Mouse (Mus musculus): ENCODE results near the gene Adm. TPM values are rescaled to one million over a fixed set of nuclear protein-coding genes. Genes with fewer than 3 reads are reported as not detected.
A peak's percentile ranks its signal among the peaks of the same experiment; 100 is the strongest.
"Not testable (repeated sequence)": the region's sequence is repeated elsewhere in the genome, so short reads cannot be mapped to it uniquely, and the experiment has no call there.

The Adm gene
- polyA plus RNA-seq, 1 experiment = 2.2 TPM

DNA sequence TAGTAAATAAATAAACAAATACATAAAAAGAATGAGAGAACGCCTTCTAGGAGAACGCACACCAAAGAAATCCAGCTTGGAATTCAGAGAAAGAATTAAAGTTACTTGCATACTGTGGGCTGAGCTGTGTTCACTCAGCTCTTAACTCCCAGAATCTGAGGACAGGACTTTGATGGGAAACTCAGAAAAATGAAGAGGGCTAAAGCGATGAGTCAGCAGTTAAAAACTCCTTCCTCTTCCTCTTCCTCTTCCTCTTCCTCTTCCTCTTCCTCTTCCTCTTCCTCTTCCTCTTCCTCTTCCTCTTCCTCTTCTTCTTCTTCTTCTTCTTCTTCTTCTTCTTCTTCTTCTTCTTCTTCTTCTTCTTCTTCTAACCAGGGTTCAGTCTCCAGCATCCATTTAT is 12.5 kb downstream of the Adm start:
- not testable (repeated sequence) for H3K27ac ChIP-seq (replicated peaks; ENCODE audit: low read depth, low read length); H3K4me3 ChIP-seq (ENCODE audit: insufficient read depth, low read depth, low read length); H3K4me1 ChIP-seq (ENCODE audit: control insufficient read depth, insufficient read depth, insufficient read length, low read length)

DNA sequence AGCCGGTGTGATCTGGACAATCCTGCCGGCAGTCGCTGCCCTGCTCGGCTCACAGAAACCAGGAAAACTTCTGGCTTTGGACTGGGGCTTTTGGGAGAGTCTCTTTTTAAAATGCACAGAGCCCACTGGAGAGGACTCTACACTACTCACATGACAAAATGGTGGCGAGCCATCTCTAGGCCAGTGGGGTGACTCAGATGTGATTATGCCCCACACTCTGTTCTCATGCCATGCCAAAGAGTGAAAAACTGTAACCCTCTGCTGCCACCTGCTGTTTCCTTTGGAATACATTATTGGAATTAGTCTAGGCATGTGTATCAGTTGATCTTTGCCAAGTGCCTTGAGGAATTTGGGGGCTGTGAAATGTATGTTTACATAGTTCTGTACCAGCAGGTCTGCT is 17.9 kb downstream of the Adm start:
- Histone ChIP-seq H3K27ac (replicated peaks; ENCODE audit: low read depth, low read length) (no peak overlapping the region), H3K4me1 (ENCODE audit: control insufficient read depth, insufficient read depth, insufficient read length, low read length) (peaks cover 15% of the 10 kb centered on the region), H3K4me3 (ENCODE audit: insufficient read depth, low read depth, low read length) (no peak overlapping the region)

DNA sequence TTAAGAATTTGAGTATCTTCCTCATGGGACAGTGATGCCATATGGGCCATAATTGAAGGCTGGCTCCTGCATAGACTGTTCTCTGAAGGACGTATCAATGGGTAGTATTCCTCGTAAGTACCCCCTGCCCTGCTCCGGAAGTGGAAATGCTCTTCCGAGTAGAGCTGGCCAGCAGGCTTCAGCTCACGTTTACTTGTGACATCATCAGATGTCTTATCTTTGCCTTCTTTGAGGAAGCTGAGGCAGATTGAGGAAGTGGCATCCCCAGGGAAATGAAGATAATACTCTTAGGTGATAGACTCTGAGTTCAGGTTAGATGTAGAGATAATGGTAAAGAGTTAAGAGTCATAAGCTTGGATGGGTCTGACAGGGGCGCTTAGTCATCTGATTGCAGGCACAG is 18.4 kb downstream of the Adm start:
- Histone ChIP-seq H3K27ac (replicated peaks; ENCODE audit: low read depth, low read length) (no peak overlapping the region), H3K4me3 (ENCODE audit: insufficient read depth, low read depth, low read length) (no peak overlapping the region), H3K4me1 (ENCODE audit: control insufficient read depth, insufficient read depth, insufficient read length, low read length) (peaks cover 15% of the 10 kb centered on the region)

- H3K27ac ChIP-seq (replicated peaks; ENCODE audit: low read depth, low read length) = peak overlapping the region; percentile 95
- peak overlapping the region; percentile 33; the same call in 1 of the 2 replicates for H3K4me3 ChIP-seq (ENCODE audit: insufficient read depth, low read depth, low read length)
- H3K4me1 ChIP-seq (ENCODE audit: control insufficient read depth, insufficient read depth, insufficient read length, low read length) = peaks cover 15% of the 10 kb centered on the region
Observed at GRCm38 (mm10) chr7:110646611-110647407, 19.3 kb downstream of the Adm start.

DNA sequence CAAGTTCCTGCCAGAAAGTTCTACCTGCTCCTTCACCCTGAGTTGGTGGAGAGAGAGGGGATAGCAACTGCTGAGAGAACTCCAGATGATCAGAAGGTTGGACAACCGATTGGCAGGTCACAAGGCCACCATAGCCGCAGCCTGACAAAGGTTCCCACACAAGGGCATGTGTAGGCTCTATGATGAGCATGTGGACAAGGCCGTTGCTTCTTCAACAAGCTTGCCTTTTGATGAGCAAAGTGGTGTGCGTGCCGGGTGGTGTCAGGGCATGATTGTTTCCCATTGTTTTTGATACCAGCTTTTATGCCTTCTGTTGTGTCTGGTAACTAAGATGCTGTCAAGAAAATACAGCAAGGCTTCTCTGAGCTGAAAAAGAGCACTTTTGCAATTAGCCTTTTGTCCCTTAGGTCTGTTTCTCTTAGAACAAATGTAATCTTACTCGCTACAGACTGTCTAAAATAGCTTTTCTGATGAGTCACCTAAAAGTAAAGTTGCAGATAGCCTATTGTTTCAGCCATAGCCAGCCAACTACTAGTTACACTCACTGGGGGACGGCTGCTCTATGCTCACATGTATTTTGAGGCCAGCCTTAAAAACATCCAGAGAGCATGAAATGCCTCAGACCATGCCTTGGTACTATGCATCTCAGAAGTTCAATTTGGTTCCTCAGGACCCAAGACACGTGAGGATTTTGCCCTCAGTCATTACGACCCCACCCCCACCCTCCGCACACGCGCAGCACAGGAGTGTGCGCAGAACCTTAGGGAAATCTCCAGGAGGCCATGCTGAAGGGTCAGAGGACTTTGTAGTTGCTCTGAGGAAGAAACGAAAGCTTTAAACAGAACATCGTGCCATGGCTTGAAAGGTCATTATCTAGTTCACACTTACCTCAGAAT is 20.3 kb downstream of the Adm start:
- Histone ChIP-seq H3K27ac (replicated peaks; ENCODE audit: low read depth, low read length) (peak overlapping the region; percentile 95), H3K4me1 (ENCODE audit: control insufficient read depth, insufficient read depth, insufficient read length, low read length) (peaks cover 15% of the 10 kb centered on the region), H3K4me3 (ENCODE audit: insufficient read depth, low read depth, low read length) (peak overlapping the region; percentile 44)

DNA sequence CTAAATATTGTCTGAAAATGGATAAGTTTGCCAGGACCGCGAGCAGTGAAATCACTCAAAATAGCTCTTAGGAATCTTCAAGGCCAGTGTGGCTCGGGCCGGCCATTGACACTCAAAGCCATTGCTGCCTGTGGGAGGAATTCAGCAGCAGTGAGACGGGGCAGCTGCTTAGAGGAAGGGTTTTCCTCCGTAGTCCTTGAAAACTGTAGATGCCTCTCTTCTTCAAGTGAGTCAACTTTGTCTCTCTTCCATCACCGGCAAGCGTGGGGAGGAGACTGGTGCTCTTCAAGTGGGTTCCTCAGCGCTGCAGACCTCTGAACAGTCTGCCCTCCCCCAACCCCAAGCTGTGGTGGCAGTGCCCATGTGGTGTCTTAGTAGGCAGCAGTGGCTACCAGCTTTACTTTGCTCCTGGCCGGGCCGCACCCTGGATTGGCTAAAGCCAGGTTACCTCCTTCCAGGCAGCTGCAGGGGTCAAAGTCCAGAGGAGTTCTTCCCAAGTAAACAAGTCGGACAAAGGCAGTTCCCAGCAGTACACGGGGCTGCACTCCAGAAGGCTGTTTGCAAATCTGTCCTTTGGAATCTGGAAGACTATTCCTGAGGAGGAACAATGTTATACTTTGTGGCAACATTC is 21.1 kb downstream of the Adm start:
- Histone ChIP-seq H3K4me1 (ENCODE audit: control insufficient read depth, insufficient read depth, insufficient read length, low read length) (peaks cover 15% of the 10 kb centered on the region), H3K4me3 (ENCODE audit: insufficient read depth, low read depth, low read length) (peak overlapping the region; percentile 44), H3K27ac (replicated peaks; ENCODE audit: low read depth, low read length) (peak overlapping the region; percentile 95)

GRCm38 (mm10) chr7:110649133-110649987 is 21.9 kb downstream of the Adm start:
- H3K4me3 ChIP-seq (ENCODE audit: insufficient read depth, low read depth, low read length) = no peak overlapping the region
- peaks cover 12% of the 10 kb centered on the region for H3K4me1 ChIP-seq (ENCODE audit: control insufficient read depth, insufficient read depth, insufficient read length, low read length)
- peak overlapping the region; percentile 95 for H3K27ac ChIP-seq (replicated peaks; ENCODE audit: low read depth, low read length)

DNA sequence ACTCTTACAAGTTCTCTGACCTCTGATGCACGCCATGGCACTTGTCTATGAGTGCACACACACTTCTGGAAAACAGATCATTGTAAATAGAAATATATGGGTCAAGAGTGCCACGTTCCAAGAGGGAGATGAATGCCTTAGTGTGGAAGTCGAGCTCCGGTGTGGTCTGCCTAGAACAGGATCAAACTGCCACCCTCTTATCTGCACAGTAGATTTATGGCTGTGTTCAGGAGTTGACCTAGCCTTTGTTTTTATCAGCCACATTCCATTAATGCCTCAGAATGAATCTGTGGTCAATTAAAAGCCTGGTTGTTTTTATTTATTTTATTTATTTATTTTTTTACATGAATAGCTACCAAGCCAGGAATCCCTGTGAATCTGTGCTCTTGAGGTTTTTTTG is 23.0 kb downstream of the Adm start:
- peaks cover 12% of the 10 kb centered on the region for H3K4me1 ChIP-seq (ENCODE audit: control insufficient read depth, insufficient read depth, insufficient read length, low read length)
- H3K4me3 ChIP-seq (ENCODE audit: insufficient read depth, low read depth, low read length) = no peak overlapping the region
- H3K27ac ChIP-seq (replicated peaks; ENCODE audit: low read depth, low read length) = no peak overlapping the region

GRCm38 (mm10) chr7:110651091-110651490 is 23.6 kb downstream of the Adm start:
- Histone ChIP-seq H3K4me3 (ENCODE audit: insufficient read depth, low read depth, low read length) (no peak overlapping the region), H3K27ac (replicated peaks; ENCODE audit: low read depth, low read length) (no peak overlapping the region), H3K4me1 (ENCODE audit: control insufficient read depth, insufficient read depth, insufficient read length, low read length) (peaks cover 12% of the 10 kb centered on the region)

- Histone ChIP-seq H3K4me1 (ENCODE audit: control insufficient read depth, insufficient read depth, insufficient read length, low read length) (peaks cover 3% of the 10 kb centered on the region), H3K4me3 (ENCODE audit: insufficient read depth, low read depth, low read length) (no peak overlapping the region), H3K27ac (replicated peaks; ENCODE audit: low read depth, low read length) (no peak overlapping the region)
Observed at GRCm38 (mm10) chr7:110655230-110655629, 27.8 kb downstream of the Adm start.

- Histone ChIP-seq H3K27ac (replicated peaks; ENCODE audit: low read depth, low read length) (no peak overlapping the region), H3K4me3 (ENCODE audit: insufficient read depth, low read depth, low read length) (no peak overlapping the region), H3K4me1 (ENCODE audit: control insufficient read depth, insufficient read depth, insufficient read length, low read length) (peaks cover 3% of the 10 kb centered on the region)
Observed at GRCm38 (mm10) chr7:110655966-110656365, 28.5 kb downstream of the Adm start.

GRCm38 (mm10) chr7:110658378-110658928 is 31.0 kb downstream of the Adm start:
- no peak overlapping the region for H3K27ac ChIP-seq (replicated peaks; ENCODE audit: low read depth, low read length)
- no peak overlapping the region for H3K4me3 ChIP-seq (ENCODE audit: insufficient read depth, low read depth, low read length)
- H3K4me1 ChIP-seq (ENCODE audit: control insufficient read depth, insufficient read depth, insufficient read length, low read length) = peaks cover 3% of the 10 kb centered on the region

- H3K4me1 ChIP-seq (ENCODE audit: control insufficient read depth, insufficient read depth, insufficient read length, low read length) = peaks cover 13% of the 10 kb centered on the region; the same call in 1 of the 2 replicates
- H3K4me3 ChIP-seq (ENCODE audit: insufficient read depth, low read depth, low read length) = no peak overlapping the region
- H3K27ac ChIP-seq (replicated peaks; ENCODE audit: low read depth, low read length) = no peak overlapping the region
Observed at GRCm38 (mm10) chr7:110666537-110666936, 39.1 kb downstream of the Adm start.

- Histone ChIP-seq H3K4me1 (ENCODE audit: control insufficient read depth, insufficient read depth, insufficient read length, low read length) (peaks cover 15% of the 10 kb centered on the region; the same call in 1 of the 2 replicates), H3K4me3 (ENCODE audit: insufficient read depth, low read depth, low read length) (no peak overlapping the region), H3K27ac (replicated peaks; ENCODE audit: low read depth, low read length) (peak overlapping the region; percentile 87)
Observed at GRCm38 (mm10) chr7:110668247-110668646, 40.8 kb downstream of the Adm start.

Measured in brown adipose tissue, adult 24 weeks (tissue).